Mouse (Mus musculus): ENCODE measurements around the gene Rhox2h.
"Not testable (repeated sequence)": the region's sequence is repeated elsewhere in the genome, so short reads cannot be mapped to it uniquely, and the experiment has no call there.

Gene Rhox2h

GRCm38 (mm10) chrX:37673177-37673576 lies at the start of gene Rhox2h:
TSS of gene Rhox2h (minus strand) at chrX:37673277.
- DNase-seq (ENCODE audit: low spot score in 2 of 2): not testable (repeated sequence)

GRCm38 (mm10) chrX:37701821-37702387 lies 28.8 kb upstream of the Rhox2h start:
- DNase-seq (ENCODE audit: low spot score in 2 of 2): no peak

GRCm38 (mm10) chrX:37692261-37692660 lies 19.2 kb upstream of the Rhox2h start:
- no peak for DNase-seq (ENCODE audit: low spot score in 2 of 2)

- no peak for DNase-seq (ENCODE audit: low spot score in 2 of 2)
Measured at GRCm38 (mm10) chrX:37683031-37683715, 10.1 kb upstream of the Rhox2h start.

GRCm38 (mm10) chrX:37668664-37669063 lies 4.4 kb downstream of the Rhox2h start, which contains the start of gene Rhox3h:
TSS of gene Rhox3h (minus strand) at chrX:37668764.
- not testable (repeated sequence) for DNase-seq (ENCODE audit: low spot score in 2 of 2)

GRCm38 (mm10) chrX:37651227-37651626 lies 21.9 kb downstream of the Rhox2h start, which contains the start of gene Rhox4g:
TSS of gene Rhox4g (minus strand) at chrX:37651327.
- not testable (repeated sequence) for DNase-seq (ENCODE audit: low spot score in 2 of 2)

- not testable (repeated sequence) for DNase-seq (ENCODE audit: low spot score in 2 of 2)
Measured at GRCm38 (mm10) chrX:37643370-37643769, 29.7 kb downstream of the Rhox2h start, which contains the start of gene Rhox2g. TSS of gene Rhox2g (minus strand) at chrX:37643470.

- not testable (repeated sequence) for DNase-seq (ENCODE audit: low spot score in 2 of 2)
Measured at GRCm38 (mm10) chrX:37628512-37628911, 44.6 kb downstream of the Rhox2h start, which contains the start of gene Rhox3g. TSS of gene Rhox3g (minus strand) at chrX:37628612.
